Mouse (Mus musculus) heart, embryonic 10.5 days (tissue): ENCODE measurements around the gene Rassf1. TPM values are rescaled to one million over a fixed set of nuclear protein-coding genes. Genes with fewer than 3 reads are reported as not detected.
A peak's percentile ranks its signal among the peaks of the same experiment; 100 is the strongest.

Source experiments
- DNase-seq: peaks from one replicate; pipeline ENCODE4 v3.0.0-alpha.2; 2017; ENCODE audit warnings: low spot score
- H3K27ac ChIP-seq: fragments of 300-500 bp; sonication (generic); 2 replicates; pipeline ENCODE4 v1.5.1; 2016; ENCODE audit warnings: mild to moderate bottlenecking
- H3K27me3 ChIP-seq: fragments of 300-500 bp; sonication (generic); 2 replicates; pipeline ENCODE4 v1.6.1; 2016; ENCODE audit warnings: mild to moderate bottlenecking; ENCODE audit not compliant: poor library complexity, insufficient read depth, severe bottlenecking
- H3K36me3 ChIP-seq: fragments of 300-500 bp; sonication (generic); 2 replicates; pipeline ENCODE4 v1.6.1; 2016; ENCODE audit warnings: mild to moderate bottlenecking, moderate library complexity
- H3K4me1 ChIP-seq: fragments of 300-500 bp; sonication (generic); 2 replicates; pipeline ENCODE4 v1.6.1; 2016; ENCODE audit warnings: mild to moderate bottlenecking
- H3K4me3 ChIP-seq: fragments of 300-500 bp; sonication (generic); 2 replicates; pipeline ENCODE4 v1.5.1; 2016; ENCODE audit warnings: mild to moderate bottlenecking, moderate library complexity
- H3K9me3 ChIP-seq: fragments of 300-500 bp; sonication (generic); 2 replicates; pipeline ENCODE4 v1.6.1; 2016; ENCODE audit warnings: mild to moderate bottlenecking, moderate library complexity
- WGBS: fragments of 180-500 bp; shearing (Covaris S2); methylation state at CpG from one replicate; pipeline ENCODE4 v1.1.7; 2016; 5-methylcytosine and 5-hydroxymethylcytosine counted together
- polyA plus RNA-seq: library from polyadenylated mRNA; unstranded; fragments of >200 nt; fragmentation: Nextera tagmentation; extraction: Ambion mirVana; gene quantifications from 2 replicates; pipeline ENCODE4 v1.2.1, GENCODE M21; 2016

The Rassf1 gene
- polyA plus RNA-seq, 1 experiment from 2014 or later: 51.7 TPM

- peak overlapping the region; percentile 43 for H3K4me3 ChIP-seq
- WGBS: 67% methylated on average over 2 of the region's 2 CpGs
- H3K9me3 ChIP-seq: no peaks in the 10 kb centered on the region
- H3K27me3 ChIP-seq: peaks cover 40% of the 10 kb centered on the region
- DNase-seq: no peak
- H3K4me1 ChIP-seq: peaks cover 56% of the 10 kb centered on the region
- H3K27ac ChIP-seq: peak overlapping the region; percentile 80
- H3K36me3 ChIP-seq: peaks cover 53% of the 10 kb centered on the region
These were observed 29.0 kb upstream of the Rassf1 start for GRCm38 (mm10) chr9:107522400-107522711.

- 9% methylated on average over 44 of the region's 44 CpGs for WGBS
- DNase-seq: peak; percentile 94
- Histone ChIP-seq H3K27me3 (peaks cover 55% of the 10 kb centered on the region), H3K36me3 (peaks cover 37% of the 10 kb centered on the region), H3K4me3 (peak overlapping the region; percentile 58), H3K4me1 (peaks cover 49% of the 10 kb centered on the region), H3K27ac (peak overlapping the region; percentile 44; the same call in 1 of the 2 replicates), H3K9me3 (no peaks in the 10 kb centered on the region)
These were observed 24.9 kb upstream of the Rassf1 start for GRCm38 (mm10) chr9:107526198-107527026.

GRCm38 (mm10) chr9:107533791-107534407 is 17.5 kb upstream of the Rassf1 start, which contains the start of gene Tmem115:
Tmem115 (plus strand) TSS chr9:107533945.
- peak; percentile 99 for DNase-seq
- Histone ChIP-seq H3K4me1 (peaks cover 40% of the 10 kb centered on the region), H3K27ac (peak within 1 kb of the TSS; percentile 92), H3K27me3 (0 out of 2 replicates have a peak, but pooled peaks cover 5% of the 10 kb centered on the region), H3K9me3 (no peaks in the 10 kb centered on the region), H3K4me3 (peak within 1 kb of the TSS; percentile 88), H3K36me3 (peaks cover 24% of the 10 kb centered on the region)
- WGBS: under 1% methylated on average over 48 of the region's 48 CpGs

GRCm38 (mm10) chr9:107534408-107535202 is 16.8 kb upstream of the Rassf1 start:
- Histone ChIP-seq H3K27me3 (0 out of 2 replicates have a peak, but pooled peaks cover 2% of the 10 kb centered on the region), H3K36me3 (peaks cover 31% of the 10 kb centered on the region), H3K27ac (peak overlapping the region; percentile 92), H3K9me3 (no peaks in the 10 kb centered on the region), H3K4me3 (peak overlapping the region; percentile 88), H3K4me1 (peaks cover 36% of the 10 kb centered on the region)
- 1% methylated on average over 40 of the region's 40 CpGs for WGBS
- no peak for DNase-seq

GRCm38 (mm10) chr9:107538231-107538630 is 13.1 kb upstream of the Rassf1 start:
- DNase-seq: no peak
- H3K27me3 ChIP-seq: no peaks in the 10 kb centered on the region
- no peaks in the 10 kb centered on the region for H3K9me3 ChIP-seq
- WGBS: 87% methylated on average over 7 of the region's 7 CpGs
- H3K4me1 ChIP-seq: peaks cover 58% of the 10 kb centered on the region
- no peak overlapping the region for H3K27ac ChIP-seq
- H3K4me3 ChIP-seq: no peak overlapping the region
- peaks cover 39% of the 10 kb centered on the region for H3K36me3 ChIP-seq

GRCm38 (mm10) chr9:107538711-107539110 is 12.6 kb upstream of the Rassf1 start:
- Histone ChIP-seq H3K4me3 (no peak overlapping the region), H3K4me1 (peaks cover 60% of the 10 kb centered on the region), H3K36me3 (peaks cover 44% of the 10 kb centered on the region), H3K9me3 (no peaks in the 10 kb centered on the region), H3K27ac (no peak overlapping the region), H3K27me3 (no peaks in the 10 kb centered on the region)
- DNase-seq: no peak
- WGBS: 88% methylated on average over 3 of the region's 3 CpGs

- Histone ChIP-seq H3K36me3 (peaks cover 55% of the 10 kb centered on the region), H3K4me1 (peaks cover 52% of the 10 kb centered on the region), H3K27ac (no peak overlapping the region), H3K4me3 (no peak overlapping the region), H3K27me3 (no peaks in the 10 kb centered on the region), H3K9me3 (no peaks in the 10 kb centered on the region)
- 94% methylated on average over 8 of the region's 8 CpGs for WGBS
- DNase-seq: no peak
These were observed 11.4 kb upstream of the Rassf1 start for GRCm38 (mm10) chr9:107539940-107540339.

- 71% methylated on average over 4 of the region's 4 CpGs for WGBS
These were observed 10.9 kb upstream of the Rassf1 start for GRCm38 (mm10) chr9:107540420-107540819.

GRCm38 (mm10) chr9:107541005-107541404 is 10.3 kb upstream of the Rassf1 start:
- H3K4me1 ChIP-seq: peaks cover 48% of the 10 kb centered on the region
- peak overlapping the region; percentile 78 for H3K4me3 ChIP-seq
- H3K27me3 ChIP-seq: no peaks in the 10 kb centered on the region
- WGBS: 39% methylated on average over 10 of the region's 10 CpGs
- no peak for DNase-seq
- H3K36me3 ChIP-seq: peaks cover 60% of the 10 kb centered on the region
- H3K27ac ChIP-seq: 0 out of 2 replicates have a peak overlapping the region, but pooled peaks have one; percentile 86
- H3K9me3 ChIP-seq: no peaks in the 10 kb centered on the region

More at GRCm38 (mm10) chr9:107540420-107540819, 10.9 kb upstream of the Rassf1 start:
- Histone ChIP-seq H3K27ac (no peak overlapping the region), H3K4me3 (no peak overlapping the region), H3K4me1 (peaks cover 51% of the 10 kb centered on the region), H3K36me3 (peaks cover 60% of the 10 kb centered on the region), H3K27me3 (no peaks in the 10 kb centered on the region), H3K9me3 (no peaks in the 10 kb centered on the region)
- DNase-seq: no peak

GRCm38 (mm10) chr9:107541474-107542351 is 9.6 kb upstream of the Rassf1 start, which contains the start of the genes Cyb561d2 and Nprl2:
Cyb561d2 (minus strand) TSS chr9:107542193.
Nprl2 (plus strand) TSS chr9:107542226.
- peak within 1 kb of the TSS; percentile 86 for H3K27ac ChIP-seq
- H3K4me3 ChIP-seq: peak within 1 kb of the TSS; percentile 78
- peaks cover 58% of the 10 kb centered on the region for H3K36me3 ChIP-seq
- no peaks in the 10 kb centered on the region for H3K27me3 ChIP-seq
- WGBS: under 1% methylated on average over 46 of the region's 46 CpGs
- DNase-seq: peak; percentile 98
- no peaks in the 10 kb centered on the region for H3K9me3 ChIP-seq
- peaks cover 46% of the 10 kb centered on the region for H3K4me1 ChIP-seq

- H3K4me1 ChIP-seq: peaks cover 46% of the 10 kb centered on the region
- H3K27ac ChIP-seq: peak overlapping the region; percentile 86
- 3% methylated on average over 11 of the region's 11 CpGs for WGBS
These were observed 9.0 kb upstream of the Rassf1 start for GRCm38 (mm10) chr9:107542352-107542686.

GRCm38 (mm10) chr9:107542721-107543120 is 8.6 kb upstream of the Rassf1 start:
- WGBS: 46% methylated on average over 8 of the region's 8 CpGs
- Histone ChIP-seq H3K27me3 (peaks cover 5% of the 10 kb centered on the region; the same call in 1 of the 2 replicates), H3K27ac (peak overlapping the region; percentile 86), H3K4me3 (peak overlapping the region; percentile 78), H3K36me3 (peaks cover 48% of the 10 kb centered on the region), H3K4me1 (peaks cover 46% of the 10 kb centered on the region), H3K9me3 (no peaks in the 10 kb centered on the region)
- no peak for DNase-seq

More at GRCm38 (mm10) chr9:107542352-107542686, 9.0 kb upstream of the Rassf1 start:
- Histone ChIP-seq H3K36me3 (peaks cover 52% of the 10 kb centered on the region), H3K9me3 (no peaks in the 10 kb centered on the region), H3K4me3 (peak overlapping the region; percentile 78), H3K27me3 (0 out of 2 replicates have a peak, but pooled peaks cover under 1% of the 10 kb centered on the region)
- DNase-seq: no peak
